Mouse (Mus musculus) thymus, postnatal 10 days (tissue): ENCODE results near the gene Tcf7l2.

Experiments
- DNase-seq, 2 experiments: peaks; one replicate each; pipeline ENCODE4 v3.0.0; 2021; ENCODE audit warnings: low spot score in 2 of 2

The Tcf7l2 gene

GRCm38 (mm10) chr19:55729376-55729775 lies 12.2 kb upstream of the Tcf7l2 start:
- no peak for DNase-seq

- no peak for DNase-seq
Observed at GRCm38 (mm10) chr19:55732499-55732898, 9.1 kb upstream of the Tcf7l2 start.

GRCm38 (mm10) chr19:55732994-55733393 lies 8.6 kb upstream of the Tcf7l2 start:
- no peak for DNase-seq

DNA sequence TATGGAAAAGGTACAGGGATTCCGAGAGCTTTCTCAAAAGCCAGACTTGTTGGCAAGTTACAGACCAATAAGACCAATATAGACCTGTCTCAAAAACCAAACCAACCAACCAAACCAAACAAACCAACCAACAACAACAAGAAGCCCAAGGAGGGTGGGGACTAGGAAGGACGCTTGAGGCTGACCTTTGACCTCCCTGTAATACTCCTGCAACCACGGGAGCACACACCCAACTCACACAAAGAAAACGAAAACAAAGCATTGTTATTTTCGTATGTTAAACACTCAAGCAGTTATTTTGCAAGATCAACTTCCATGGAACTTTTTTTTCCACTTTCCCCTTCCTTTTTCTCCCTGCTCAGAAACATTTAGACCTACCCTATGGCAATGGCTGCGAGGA lies 5.6 kb upstream of the Tcf7l2 start:
- DNase-seq, result no peak

- no peak for DNase-seq
Observed at GRCm38 (mm10) chr19:55739713-55740112, 1.9 kb upstream of the Tcf7l2 start.

GRCm38 (mm10) chr19:55740753-55741438 lies 724 bp upstream of the Tcf7l2 start:
- no peak for DNase-seq

DNA sequence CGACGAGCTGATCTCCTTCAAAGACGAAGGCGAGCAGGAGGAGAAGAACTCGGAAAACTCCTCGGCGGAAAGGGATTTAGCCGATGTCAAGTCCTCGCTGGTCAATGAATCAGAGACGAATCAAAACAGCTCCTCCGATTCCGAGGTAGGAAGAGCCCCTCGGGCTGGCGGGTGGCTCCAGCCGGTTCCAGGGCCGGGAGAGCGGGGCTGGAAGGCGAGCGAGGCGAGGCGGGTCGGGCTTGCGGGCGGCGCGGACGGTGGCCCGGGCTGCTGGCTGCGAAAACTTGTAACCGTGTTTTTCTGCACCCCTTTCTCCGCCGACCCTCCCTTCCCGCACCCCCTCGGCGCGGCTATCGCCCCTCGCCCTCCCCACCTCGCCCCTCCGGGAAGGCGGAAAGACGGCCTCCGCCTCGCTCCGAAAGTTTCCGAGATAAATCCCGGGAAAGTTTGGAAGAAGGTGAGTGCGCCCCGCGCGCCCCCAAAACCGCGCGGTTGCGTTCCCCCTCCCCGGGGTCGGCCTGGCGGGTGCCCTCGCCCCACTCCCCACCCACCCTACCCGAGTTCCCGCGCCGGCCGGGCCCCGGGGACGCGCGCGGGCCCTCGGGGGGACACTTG lies 873 bp downstream of the Tcf7l2 start:
- DNase-seq, result peak; percentile 7 to 20

DNA sequence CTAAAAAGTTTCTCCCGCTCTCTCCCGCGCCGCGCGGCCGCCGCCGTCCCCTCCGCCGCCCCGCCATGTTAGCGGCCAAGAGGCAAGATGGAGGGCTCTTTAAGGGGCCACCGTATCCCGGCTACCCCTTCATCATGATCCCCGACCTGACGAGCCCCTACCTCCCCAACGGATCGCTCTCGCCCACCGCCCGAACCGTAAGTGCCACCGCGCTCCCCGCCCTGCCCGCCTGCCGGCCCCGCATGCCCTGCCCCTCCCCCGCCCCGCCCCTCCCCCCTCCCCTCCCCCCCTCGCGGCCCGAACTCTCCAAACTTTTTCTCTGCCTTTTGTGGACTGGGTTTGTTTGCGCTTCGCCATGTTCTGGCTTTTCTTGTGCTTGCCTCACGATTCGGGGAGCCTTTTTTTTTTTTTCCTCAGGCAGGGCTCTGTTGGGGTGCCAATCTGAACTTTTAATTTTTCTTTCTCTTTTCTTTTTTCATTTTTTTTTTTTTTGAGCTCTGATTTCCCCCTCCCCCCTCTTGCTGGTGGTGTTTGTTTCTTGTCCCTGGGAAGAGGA lies 1.5 kb downstream of the Tcf7l2 start:
- peak; percentile 19 to 26 for DNase-seq

GRCm38 (mm10) chr19:55743557-55744441 lies 2.2 kb downstream of the Tcf7l2 start:
- DNase-seq, result peak; percentile 10 to 12

GRCm38 (mm10) chr19:55744576-55745191 lies 3.1 kb downstream of the Tcf7l2 start:
- DNase-seq, result no peak

DNA sequence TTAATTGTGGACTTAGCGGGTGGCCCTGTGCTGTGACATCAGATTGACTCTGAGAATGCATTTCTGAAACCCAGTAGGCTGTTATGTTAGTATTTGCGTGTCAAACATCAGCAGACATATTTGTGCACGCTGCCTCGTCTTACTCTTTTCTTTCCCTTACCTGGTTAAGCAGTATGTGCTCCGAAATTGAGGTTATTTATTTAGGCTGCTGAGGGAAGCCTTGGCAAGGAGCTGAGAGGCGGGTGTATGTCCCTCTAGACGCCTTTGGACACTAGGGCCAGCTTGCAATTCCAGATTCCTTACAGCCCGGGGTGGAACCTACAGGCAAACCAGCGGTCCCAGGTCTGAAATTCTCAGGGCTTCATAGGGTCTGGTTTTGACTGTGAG lies 3.6 kb downstream of the Tcf7l2 start:
- no peak for DNase-seq

GRCm38 (mm10) chr19:55746241-55746640 lies 4.6 kb downstream of the Tcf7l2 start:
- no peak for DNase-seq

- DNase-seq, result no peak
Observed at GRCm38 (mm10) chr19:55747237-55747925, 5.8 kb downstream of the Tcf7l2 start.

DNA sequence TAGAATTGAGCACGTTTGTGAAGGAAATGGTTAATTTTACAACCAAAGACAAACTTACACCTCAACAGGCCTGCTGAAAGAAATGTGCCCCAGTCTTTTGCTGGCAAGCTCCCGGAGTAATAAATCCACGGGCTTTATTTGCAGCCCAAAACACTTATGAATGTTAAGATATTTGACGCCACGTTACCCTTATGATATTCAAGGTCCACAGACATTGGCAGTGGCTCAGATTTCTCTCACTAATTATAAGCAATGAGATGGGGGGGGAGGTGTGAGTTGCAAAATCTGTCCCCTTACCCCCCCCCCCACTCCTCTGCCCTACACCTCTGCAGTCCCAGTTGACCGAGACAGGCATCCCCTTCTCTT lies 6.3 kb downstream of the Tcf7l2 start:
- DNase-seq, result no peak

GRCm38 (mm10) chr19:55748801-55749200 lies 7.2 kb downstream of the Tcf7l2 start:
- DNase-seq, result no peak

- no peak for DNase-seq
Observed at GRCm38 (mm10) chr19:55749532-55749931, 7.9 kb downstream of the Tcf7l2 start.

- no peak for DNase-seq
Observed at GRCm38 (mm10) chr19:55750048-55750447, 8.4 kb downstream of the Tcf7l2 start.

- DNase-seq, result no peak
Observed at GRCm38 (mm10) chr19:55750465-55750864, 8.8 kb downstream of the Tcf7l2 start.

GRCm38 (mm10) chr19:55752861-55753260 lies 11.2 kb downstream of the Tcf7l2 start:
- no peak for DNase-seq

DNA sequence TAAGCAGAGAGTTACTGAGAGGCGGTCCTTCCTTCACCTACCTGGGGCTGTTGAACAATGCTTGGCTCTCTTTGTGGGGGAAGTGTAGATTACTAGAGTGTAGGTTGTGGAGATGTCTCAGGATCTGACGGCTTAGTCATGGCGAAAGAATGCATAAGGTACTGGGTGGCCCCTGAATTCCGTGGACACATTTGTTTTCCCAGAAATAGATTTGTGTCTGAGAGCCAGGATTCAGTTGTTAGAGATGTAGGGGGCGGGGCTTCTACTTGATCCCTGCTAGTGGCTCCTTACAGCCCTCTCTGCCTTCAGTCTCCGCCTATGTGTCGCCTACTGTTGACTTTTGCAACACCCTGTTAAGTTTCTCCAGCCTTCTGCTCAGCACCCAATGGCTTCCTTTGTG lies 12.7 kb downstream of the Tcf7l2 start:
- DNase-seq, result no peak

- DNase-seq, result no peak
Observed at GRCm38 (mm10) chr19:55755462-55755861, 13.8 kb downstream of the Tcf7l2 start.
